In genomic region chr17:87376831-87377471, GRCm38 (mm10) we compare ENCODE assay signal across 9 mouse cellular contexts. TPM values are rescaled to one million over a fixed set of nuclear protein-coding genes. Genes with fewer than 3 reads are reported as not detected.
DNase-seq lines count a peak whose midpoint lies in the region; ATAC-seq and TF ChIP-seq lines count a peak whose summit lies in the region.
"Had no signal": no experiment of that assay in that cellular context is flagged by ENCODE, and none has a peak within 500 bp of the region (broad histone marks: within the 10 kb centered on the region; RNA-seq: fewer than 3 reads in every experiment).

No protein-coding gene starts in this region.

- no peak for DNase-seq in kidney, postnatal 0 days (ENCODE audit: low spot score)
- DNase-seq in kidney, adult 18-20 months = no peak
- no peak for DNase-seq in urinary bladder, postnatal 4 days (ENCODE audit: low spot score in 2 of 2)
- DNase-seq in spleen, postnatal 4 days (ENCODE audit: low spot score in 2 of 2) = no peak
- DNase-seq in thymus, adult 2 months = no peak

- peaks cover 34% of the 10 kb centered on the region for H3K4me1 ChIP-seq in kidney, postnatal 0 days (replicated peaks; ENCODE audit: insufficient read depth, low read length)
- H3K4me1 ChIP-seq in embryonic facial prominence, embryonic 13.5 days = peaks cover 57% of the 10 kb centered on the region
- H3K4me1 ChIP-seq in heart, embryonic 15.5 days (replicated peaks) = peaks cover 53% of the 10 kb centered on the region
- peaks cover 16% of the 10 kb centered on the region for H3K4me1 ChIP-seq in thymus, adult 2 months (replicated peaks; ENCODE audit: control insufficient read depth, insufficient read depth, low read length)

- no peaks in the 10 kb centered on the region for H3K9me3 ChIP-seq in kidney, postnatal 0 days (replicated peaks; ENCODE audit: low read length)
- H3K9me3 ChIP-seq in embryonic facial prominence, embryonic 13.5 days = no peaks in the 10 kb centered on the region
- no peaks in the 10 kb centered on the region for H3K9me3 ChIP-seq in heart, embryonic 15.5 days (replicated peaks)

- no peak overlapping the region for H3K9ac ChIP-seq in kidney, postnatal 0 days (ENCODE audit: low read depth, low read length)
- no peak overlapping the region for H3K9ac ChIP-seq in embryonic facial prominence, embryonic 13.5 days
- H3K9ac ChIP-seq in heart, embryonic 15.5 days = no peak overlapping the region

- no peak overlapping the region for H3K4me2 ChIP-seq in kidney, postnatal 0 days (ENCODE audit: low read length)
- H3K4me2 ChIP-seq in embryonic facial prominence, embryonic 13.5 days = no peak overlapping the region
- H3K4me2 ChIP-seq in heart, embryonic 15.5 days = no peak overlapping the region
- no peak overlapping the region for H3K4me2 ChIP-seq in myocyte (ENCODE audit: low read depth)

- peak overlapping the region; percentile 77 for H3K27ac ChIP-seq in kidney, postnatal 0 days
- H3K27ac ChIP-seq in embryonic facial prominence, embryonic 13.5 days = peak overlapping the region; percentile 66
- H3K27ac ChIP-seq in heart, embryonic 15.5 days = peak overlapping the region; percentile 62
- H3K27ac ChIP-seq in thymus, adult 2 months (ENCODE audit: control insufficient read depth, insufficient read depth, low read length) = no peak overlapping the region

- no peak for TF ChIP-seq POLR2A in myocyte (IDR thresholded peaks at IDR 0.05; ENCODE audit: insufficient read length, low read depth)
- TF ChIP-seq POLR2A in thymus, adult 2 months (IDR thresholded peaks at IDR 0.05; ENCODE audit: control insufficient read depth, extremely low read depth, insufficient read depth, low read length, poor library complexity) = no peak

- no peaks in the 10 kb centered on the region for H3K27me3 ChIP-seq in kidney, postnatal 0 days (ENCODE audit: insufficient read depth, low read length)
- no peaks in the 10 kb centered on the region for H3K27me3 ChIP-seq in embryonic facial prominence, embryonic 13.5 days
- no peaks in the 10 kb centered on the region for H3K27me3 ChIP-seq in heart, embryonic 15.5 days
- H3K27me3 ChIP-seq in myocyte (ENCODE audit: control insufficient read depth, insufficient read depth, insufficient read length) = no peaks in the 10 kb centered on the region
- H3K27me3 ChIP-seq in thymus, adult 2 months (ENCODE audit: control insufficient read depth, insufficient read depth, low read length) = no peaks in the 10 kb centered on the region

- no peak overlapping the region for H3K4me3 ChIP-seq in kidney, postnatal 0 days (replicated peaks; ENCODE audit: low read depth, low read length)
- H3K4me3 ChIP-seq in embryonic facial prominence, embryonic 13.5 days = no peak overlapping the region
- no peak overlapping the region for H3K4me3 ChIP-seq in heart, embryonic 15.5 days
- no peak overlapping the region for H3K4me3 ChIP-seq in myocyte
- H3K4me3 ChIP-seq in thymus, adult 2 months (ENCODE audit: control insufficient read depth, insufficient read depth, low read length) = no peak overlapping the region

- no peaks in the 10 kb centered on the region for H3K36me3 ChIP-seq in kidney, postnatal 0 days (ENCODE audit: insufficient read depth, low read length)
- no peaks in the 10 kb centered on the region for H3K36me3 ChIP-seq in embryonic facial prominence, embryonic 13.5 days
- H3K36me3 ChIP-seq in heart, embryonic 15.5 days = no peaks in the 10 kb centered on the region
- no peaks in the 10 kb centered on the region for H3K36me3 ChIP-seq in myocyte (ENCODE audit: control insufficient read depth, insufficient read depth)
- H3K36me3 ChIP-seq in thymus, adult 2 months (ENCODE audit: control insufficient read depth, insufficient read depth, low read length) = peaks cover 4% of the 10 kb centered on the region; the same call in 1 of the 2 replicates

- no peaks in the 10 kb centered on the region for H3K79me2 ChIP-seq in myocyte (ENCODE audit: control insufficient read depth, insufficient read depth)

- no peak for ATAC-seq in kidney, postnatal 0 days (replicated peaks; ENCODE audit: low FRiP score, low read depth)
- peak; percentile 28 for ATAC-seq in embryonic facial prominence, embryonic 13.5 days (ENCODE audit: insufficient number of reproducible peaks, insufficient read depth, low FRiP score, low TSS enrichment, low read depth)
- ATAC-seq in heart, embryonic 15.5 days (replicated peaks; ENCODE audit: insufficient number of reproducible peaks, insufficient read depth, low FRiP score, low read depth) = no peak

- WGBS in kidney, postnatal 0 days = 67% methylated on average over 6 of the region's 6 CpGs
- WGBS in embryonic facial prominence, embryonic 13.5 days = 69% methylated on average over 6 of the region's 6 CpGs
- WGBS in heart, embryonic 15.5 days = 82% methylated on average over 6 of the region's 6 CpGs
- WGBS in thymus, adult 2 months = 93% methylated on average over 6 of the region's 6 CpGs

- no peak for TF ChIP-seq CTCF in kidney, postnatal 0 days (IDR thresholded peaks at IDR 0.05; ENCODE audit: low read depth)
- no peak for TF ChIP-seq CTCF in thymus, adult 2 months (IDR thresholded peaks at IDR 0.05; ENCODE audit: borderline replicate concordance, control insufficient read depth, extremely low read depth, insufficient read depth, low read length, poor library complexity)

- H3ac ChIP-seq in myocyte (ENCODE audit: control insufficient read depth, insufficient read length) = no peak overlapping the region

TF ChIP-seq in myocyte, 11 proteins besides CTCF, POLR2A, EP300 and RAD21:
- TF ChIP-seq POLR2AphosphoS2 (IDR thresholded peaks at IDR 0.05; ENCODE audit: insufficient read length, low read depth) = no peak
- TF ChIP-seq MYOD1 (IDR thresholded peaks at IDR 0.05; ENCODE audit: control insufficient read depth in 1 of 3, insufficient read length in 2 of 3, low read depth in 2 of 3) = peak in 2 of 3 experiments; percentile 77 to 96
- TF ChIP-seq CEBPB (IDR thresholded peaks at IDR 0.05; ENCODE audit: insufficient read depth, poor library complexity, severe bottlenecking) = no peak
- no peak for TF ChIP-seq USF1 (IDR thresholded peaks at IDR 0.05; ENCODE audit: low read depth)
- no peak for TF ChIP-seq REST (IDR thresholded peaks at IDR 0.05; ENCODE audit: insufficient read depth, insufficient read length)
- TF ChIP-seq TCF12 (IDR thresholded peaks at IDR 0.05; ENCODE audit: insufficient read depth, poor library complexity, severe bottlenecking) = peak; percentile 14
- no peak for TF ChIP-seq MAX (IDR thresholded peaks at IDR 0.05; ENCODE audit: low read depth)
- TF ChIP-seq TCF3 (IDR thresholded peaks at IDR 0.05; ENCODE audit: insufficient read length, low read depth) = peak; percentile 21
- peak in 2 of 3 experiments; percentile 78 to 96 for TF ChIP-seq MYOG (IDR thresholded peaks at IDR 0.05; ENCODE audit: control insufficient read depth in 1 of 3, insufficient read depth in 1 of 3, insufficient read length in 2 of 3, low read depth in 2 of 3)
- no peak for TF ChIP-seq E2F4 (IDR thresholded peaks at IDR 0.05; ENCODE audit: insufficient read depth)
- no peak for TF ChIP-seq SRF (IDR thresholded peaks at IDR 0.05; ENCODE audit: control insufficient read depth, insufficient read length, low read depth)

RNA-seq across cellular contexts. Expression of gene Stpg4, which starts 50.6 kb away (rescaled TPM):
- polyA plus RNA-seq in kidney, postnatal 0 days (2015; fragmentation: Nextera tagmentation; extraction: Ambion mirVana) = not detected in 2 replicates
- not detected in 2 replicates for polyA plus RNA-seq in embryonic facial prominence, embryonic 13.5 days (2015; fragmentation: Nextera tagmentation; extraction: Ambion mirVana)
- polyA plus RNA-seq in heart, embryonic 15.5 days (2015; fragmentation: Nextera tagmentation; extraction: Ambion mirVana) = 0.23 TPM in 1 of 2 replicates, not detected in the other
- polyA plus RNA-seq in myocyte (2012; fragmentation: generic; extraction: Trizol) = not detected
- polyA plus RNA-seq in thymus, adult 2 months (2012; rRNA removed) = 0.24 TPM in 1 of 2 replicates, not detected in the other
- polyA plus RNA-seq: forebrain, embryonic 14.5 days had no signal
